Mouse (Mus musculus): ENCODE measurements around the gene Apol7e. TPM values are rescaled to one million over a fixed set of nuclear protein-coding genes. Genes with fewer than 3 reads are reported as not detected.

Gene Apol7e
- polyA plus RNA-seq, 1 experiment from 2014 or later, result not detected

GRCm38 (mm10) chr15:77761561-77762380, 63.1 kb downstream of the Apol7e start:
- H3K36me3 ChIP-seq, result peaks cover 70% of the 10 kb centered on the region
- no peak overlapping the region for H3K9ac ChIP-seq
- 77% methylated on average over 22 of the region's 22 CpGs for WGBS
- H3K4me1 ChIP-seq, result no peaks in the 10 kb centered on the region
- no peaks in the 10 kb centered on the region for H3K9me3 ChIP-seq
- no peak overlapping the region for H3K27ac ChIP-seq
- H3K4me2 ChIP-seq, result no peak overlapping the region
- H3K27me3 ChIP-seq, result no peaks in the 10 kb centered on the region
- H3K4me3 ChIP-seq, result no peak overlapping the region
- no peak for ATAC-seq (ENCODE audit: insufficient number of reproducible peaks, insufficient read depth, low FRiP score, low TSS enrichment, low read depth)

- no peak for ATAC-seq (ENCODE audit: insufficient number of reproducible peaks, insufficient read depth, low FRiP score, low TSS enrichment, low read depth)
- Histone ChIP-seq H3K4me1 (no peaks in the 10 kb centered on the region), H3K4me2 (no peak overlapping the region), H3K27me3 (no peaks in the 10 kb centered on the region), H3K9me3 (no peaks in the 10 kb centered on the region), H3K36me3 (peaks cover 83% of the 10 kb centered on the region), H3K4me3 (no peak overlapping the region), H3K27ac (no peak overlapping the region), H3K9ac (no peak overlapping the region)
- WGBS, result 92% methylated on average over 16 of the region's 16 CpGs
Measured at GRCm38 (mm10) chr15:77763050-77763449, 64.4 kb downstream of the Apol7e start.

GRCm38 (mm10) chr15:77763702-77764101, 65.0 kb downstream of the Apol7e start:
- no peaks in the 10 kb centered on the region for H3K4me1 ChIP-seq
- peaks cover 89% of the 10 kb centered on the region for H3K36me3 ChIP-seq
- no peak for ATAC-seq (ENCODE audit: insufficient number of reproducible peaks, insufficient read depth, low FRiP score, low TSS enrichment, low read depth)
- no peak overlapping the region for H3K4me2 ChIP-seq
- no peak overlapping the region for H3K27ac ChIP-seq
- no peaks in the 10 kb centered on the region for H3K27me3 ChIP-seq
- no peaks in the 10 kb centered on the region for H3K9me3 ChIP-seq
- H3K9ac ChIP-seq, result no peak overlapping the region
- H3K4me3 ChIP-seq, result no peak overlapping the region
- 89% methylated on average over 11 of the region's 11 CpGs for WGBS

GRCm38 (mm10) chr15:77764391-77765006, 65.8 kb downstream of the Apol7e start:
- H3K4me3 ChIP-seq, result no peak overlapping the region
- no peak overlapping the region for H3K4me2 ChIP-seq
- no peaks in the 10 kb centered on the region for H3K27me3 ChIP-seq
- no peak overlapping the region for H3K27ac ChIP-seq
- H3K9ac ChIP-seq, result no peak overlapping the region
- H3K36me3 ChIP-seq, result peaks cover 97% of the 10 kb centered on the region
- 79% methylated on average over 13 of the region's 13 CpGs for WGBS
- no peak for ATAC-seq (ENCODE audit: insufficient number of reproducible peaks, insufficient read depth, low FRiP score, low TSS enrichment, low read depth)
- H3K4me1 ChIP-seq, result no peaks in the 10 kb centered on the region
- H3K9me3 ChIP-seq, result no peaks in the 10 kb centered on the region

- no peak for ATAC-seq (ENCODE audit: insufficient number of reproducible peaks, insufficient read depth, low FRiP score, low TSS enrichment, low read depth)
- H3K4me1 ChIP-seq, result no peaks in the 10 kb centered on the region
- no peak overlapping the region for H3K4me2 ChIP-seq
- WGBS, result 92% methylated on average over 16 of the region's 16 CpGs
- no peak overlapping the region for H3K27ac ChIP-seq
- H3K36me3 ChIP-seq, result peaks cover 99% of the 10 kb centered on the region
- H3K27me3 ChIP-seq, result no peaks in the 10 kb centered on the region
- H3K9ac ChIP-seq, result no peak overlapping the region
- H3K4me3 ChIP-seq, result no peak overlapping the region
- no peaks in the 10 kb centered on the region for H3K9me3 ChIP-seq
Measured at GRCm38 (mm10) chr15:77765484-77766093, 66.9 kb downstream of the Apol7e start.

- 89% methylated on average over 11 of the region's 11 CpGs for WGBS
Measured at GRCm38 (mm10) chr15:77766981-77767380, 68.3 kb downstream of the Apol7e start.

More at GRCm38 (mm10) chr15:77766981-77767380, 68.3 kb downstream of the Apol7e start:
- H3K4me1 ChIP-seq, result no peaks in the 10 kb centered on the region
- H3K27me3 ChIP-seq, result no peaks in the 10 kb centered on the region
- H3K4me3 ChIP-seq, result no peak overlapping the region
- H3K9me3 ChIP-seq, result no peaks in the 10 kb centered on the region
- peaks cover 100% of the 10 kb centered on the region for H3K36me3 ChIP-seq
- H3K9ac ChIP-seq, result no peak overlapping the region
- no peak overlapping the region for H3K4me2 ChIP-seq
- H3K27ac ChIP-seq, result no peak overlapping the region
- no peak for ATAC-seq (ENCODE audit: insufficient number of reproducible peaks, insufficient read depth, low FRiP score, low TSS enrichment, low read depth)

Other genes starting within 250 kb of the Apol7e start
- gene Apol10a, start 221.8 kb upstream of the Apol7e start, polyA plus RNA-seq (2015; fragmentation: Nextera tagmentation; extraction: Ambion mirVana), result 0.08 TPM in 1 of 2 replicates, not detected in the other
- gene Apol11a, start 190.6 kb upstream of the Apol7e start, polyA plus RNA-seq (2015; fragmentation: Nextera tagmentation; extraction: Ambion mirVana), result not detected in 2 replicates
- not detected in 2 replicates for gene Apol7c, start 165.5 kb upstream of the Apol7e start, polyA plus RNA-seq (2015; fragmentation: Nextera tagmentation; extraction: Ambion mirVana)
- gene 1700025B11Rik, start 137.0 kb upstream of the Apol7e start, polyA plus RNA-seq (2015; fragmentation: Nextera tagmentation; extraction: Ambion mirVana), result not detected in 2 replicates
- gene Apol10b, start 102.7 kb upstream of the Apol7e start, polyA plus RNA-seq (2015; fragmentation: Nextera tagmentation; extraction: Ambion mirVana), result not detected in 2 replicates
- gene Gm36245, start 99.6 kb upstream of the Apol7e start, polyA plus RNA-seq (2015; fragmentation: Nextera tagmentation; extraction: Ambion mirVana), result not detected in 2 replicates
- 0.10 TPM in 1 of 2 replicates, not detected in the other for gene Apol11b, start 55.6 kb upstream of the Apol7e start, polyA plus RNA-seq (2015; fragmentation: Nextera tagmentation; extraction: Ambion mirVana)
- gene Apol9b, start 30.2 kb downstream of the Apol7e start, polyA plus RNA-seq (2015; fragmentation: Nextera tagmentation; extraction: Ambion mirVana), result not detected in 2 replicates
- 0.22 and 0.32 TPM in 2 replicates for gene Apol8, start 58.1 kb downstream of the Apol7e start, polyA plus RNA-seq (2015; fragmentation: Nextera tagmentation; extraction: Ambion mirVana)
- 36.2 and 41.0 TPM in 2 replicates for gene Myh9, start 143.3 kb downstream of the Apol7e start, polyA plus RNA-seq (2015; fragmentation: Nextera tagmentation; extraction: Ambion mirVana)
- 236 and 244 TPM in 2 replicates for gene Txn2, start 230.1 kb downstream of the Apol7e start, polyA plus RNA-seq (2015; fragmentation: Nextera tagmentation; extraction: Ambion mirVana)

Data from embryonic facial prominence, embryonic 13.5 days (tissue).